Mouse (Mus musculus): Measurements from ENCODE around the gene Adam11. TPM values are rescaled to one million over a fixed set of nuclear protein-coding genes. Genes with fewer than 3 reads are reported as not detected.
A peak's percentile ranks its signal among the peaks of the same experiment; 100 is the strongest.

Adam11 gene
- total RNA-seq, 2 experiments from 2014 or later: 109 to 114 TPM

DNA sequence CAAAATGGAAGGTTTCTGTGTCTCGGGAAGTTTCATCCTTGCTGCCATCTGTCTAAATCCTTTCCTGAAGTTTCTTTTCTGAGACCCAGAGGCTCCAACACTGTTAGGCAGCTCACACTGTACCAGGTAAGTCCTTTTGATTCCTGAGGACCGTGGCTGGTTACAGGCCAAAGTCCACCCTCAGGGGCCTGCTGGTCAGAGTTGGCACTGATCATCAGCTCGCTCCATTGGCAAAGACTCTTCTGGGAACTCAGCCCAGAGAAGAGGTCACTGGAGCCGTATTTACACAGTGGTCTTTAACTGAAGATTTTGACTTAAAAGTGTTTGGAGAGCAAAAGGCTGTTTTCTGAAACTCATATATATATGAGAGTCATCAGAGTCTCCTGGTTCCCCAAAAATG is 12.9 kb upstream of the Adam11 start:
- no peak for DNase-seq (ENCODE audit: extremely low spot score in 1 of 2, low spot score in 2 of 2)
- intact Hi-C loops (cut with DNase I): no loop called here

DNA sequence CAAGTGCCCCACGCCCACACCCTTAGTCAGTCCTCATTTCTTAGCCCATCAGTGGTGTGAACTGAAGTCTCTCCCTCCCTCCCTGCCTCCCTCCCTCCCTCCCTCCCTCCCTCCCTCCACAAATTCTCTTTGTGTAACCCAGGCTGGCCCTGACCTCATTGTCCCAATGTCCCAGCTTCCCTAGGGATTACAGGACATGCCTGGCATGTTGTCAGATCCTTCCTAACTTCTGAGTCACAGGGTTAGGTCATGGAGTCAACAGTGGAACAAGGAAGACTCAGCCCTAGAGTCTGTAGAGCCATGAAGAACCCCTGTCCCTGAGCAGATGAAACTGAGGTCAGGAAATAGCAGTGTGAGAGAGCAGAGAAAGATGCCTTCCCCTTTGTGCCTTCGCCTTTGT is 11.5 kb upstream of the Adam11 start:
- intact Hi-C loops (cut with DNase I): no loop called here
- no peak for DNase-seq (ENCODE audit: extremely low spot score in 1 of 2, low spot score in 2 of 2)

DNA sequence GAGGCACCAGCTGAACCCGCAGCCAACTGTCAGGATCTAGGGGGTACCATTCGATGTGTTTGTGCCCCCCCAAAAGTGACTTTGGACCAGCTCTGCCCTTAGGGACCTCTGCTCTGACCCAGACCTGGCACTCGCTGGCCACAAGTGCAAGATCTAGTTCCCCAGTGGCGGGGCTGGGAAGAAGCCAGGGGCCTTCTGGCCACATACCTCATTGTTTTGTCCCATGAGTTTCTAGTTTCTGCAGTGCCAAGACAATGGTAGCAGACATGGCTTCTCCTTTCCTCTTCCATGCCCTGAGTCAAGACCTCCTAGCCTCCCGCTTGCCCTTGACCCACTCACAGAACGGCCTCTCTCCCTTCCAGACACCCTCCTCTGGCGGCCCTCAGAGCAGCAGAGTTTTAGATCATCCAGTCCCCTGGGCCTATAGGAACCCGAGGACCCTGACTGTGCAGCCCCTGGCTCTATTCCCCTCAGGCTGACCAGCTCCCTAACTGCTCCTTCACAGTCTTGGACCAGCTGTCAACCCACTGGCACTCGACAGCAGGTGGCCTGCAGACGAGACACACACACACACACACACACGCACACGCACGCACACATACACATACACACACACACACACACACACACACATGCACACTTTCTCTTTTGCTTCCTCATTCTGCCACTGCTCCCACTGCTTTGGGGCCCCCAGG is 8.2 kb upstream of the Adam11 start:
- intact Hi-C loops (cut with DNase I): no loop called here

DNA sequence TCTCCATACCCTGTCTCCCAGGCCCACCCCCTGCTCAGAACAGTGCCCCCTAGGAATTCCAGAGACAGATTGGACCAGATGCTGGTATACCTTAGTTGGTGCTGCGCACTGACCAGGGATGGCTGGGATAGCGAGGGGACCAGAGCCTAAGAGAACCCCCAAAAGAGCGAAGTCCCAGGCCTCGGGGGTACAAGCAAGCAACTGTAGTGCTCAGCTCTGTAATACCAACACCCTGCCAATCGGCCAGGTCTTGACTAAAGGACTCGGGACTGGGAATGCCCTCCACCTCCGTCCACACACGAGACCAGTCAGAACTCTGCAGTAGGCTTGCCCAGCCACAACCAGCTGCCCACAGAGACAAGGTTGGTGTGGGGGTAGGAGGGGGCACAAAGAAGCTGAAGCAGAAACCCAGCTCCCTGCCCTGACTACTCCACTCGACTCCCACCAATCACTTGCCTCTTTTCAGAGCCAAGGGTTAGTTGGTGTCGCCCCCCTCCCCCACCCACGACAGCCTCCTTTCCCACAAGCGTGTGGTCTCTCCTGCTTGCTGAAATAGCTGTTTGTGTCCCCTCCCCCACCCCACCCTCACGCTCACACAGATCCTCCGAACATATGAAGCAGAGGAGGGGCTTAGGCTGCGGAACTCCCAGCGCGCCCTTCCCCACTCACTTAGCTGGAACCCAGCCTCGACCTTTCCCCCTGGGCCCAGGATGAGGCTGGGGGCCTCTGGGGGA is 7.5 kb upstream of the Adam11 start:
- DNase-seq (ENCODE audit: extremely low spot score in 1 of 2, low spot score in 2 of 2): peak in 1 of 2 experiments; percentile 60
- intact Hi-C loops (cut with DNase I): no loop called here

More for the DNA sequence above, 8.2 kb upstream of the Adam11 start:
- DNase-seq (ENCODE audit: extremely low spot score in 1 of 2, low spot score in 2 of 2): no peak

DNA sequence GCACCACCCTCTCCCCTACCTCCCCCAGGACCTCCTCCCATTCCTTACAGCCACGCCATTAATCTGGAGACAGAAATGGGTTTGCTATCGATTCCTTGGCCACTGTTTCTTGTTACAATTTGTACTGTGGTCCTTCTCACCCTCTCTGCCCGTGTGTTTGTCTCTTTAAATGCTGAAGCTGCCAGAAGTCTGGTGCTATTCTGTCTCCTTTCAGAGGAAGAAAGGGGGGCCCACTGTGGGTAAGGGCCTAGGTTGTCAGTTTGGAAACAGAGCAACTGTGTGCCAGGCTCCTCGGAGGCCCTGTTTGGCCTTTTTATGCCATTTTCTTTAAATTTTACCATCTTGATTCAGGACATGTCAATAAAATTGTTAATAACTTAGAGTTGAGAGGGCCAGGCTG is 6.8 kb upstream of the Adam11 start:
- intact Hi-C loops (cut with DNase I): no loop called here
- DNase-seq (ENCODE audit: extremely low spot score in 1 of 2, low spot score in 2 of 2): no peak

DNA sequence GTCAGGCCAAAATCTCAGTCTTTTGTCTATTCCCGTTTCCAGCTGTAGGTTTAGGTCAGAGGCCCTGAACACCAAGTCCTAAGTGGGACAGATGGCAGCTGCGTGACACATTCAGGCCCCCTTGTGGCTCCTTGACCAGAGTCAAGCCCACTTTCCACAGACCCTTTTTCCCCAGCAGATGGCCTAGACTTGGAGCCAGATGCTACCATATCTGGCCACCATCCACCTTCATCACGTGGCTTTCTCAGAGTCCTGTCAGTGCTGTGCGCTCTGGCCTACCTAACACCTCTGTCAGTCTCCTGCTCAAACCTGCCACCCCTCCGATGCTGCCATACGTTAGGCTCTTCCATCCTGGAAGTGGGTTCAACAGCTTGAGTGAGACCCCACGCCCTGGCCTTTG is 5.8 kb upstream of the Adam11 start:
- DNase-seq (ENCODE audit: extremely low spot score in 1 of 2, low spot score in 2 of 2): no peak
- intact Hi-C loops (cut with DNase I): no loop called here

DNA sequence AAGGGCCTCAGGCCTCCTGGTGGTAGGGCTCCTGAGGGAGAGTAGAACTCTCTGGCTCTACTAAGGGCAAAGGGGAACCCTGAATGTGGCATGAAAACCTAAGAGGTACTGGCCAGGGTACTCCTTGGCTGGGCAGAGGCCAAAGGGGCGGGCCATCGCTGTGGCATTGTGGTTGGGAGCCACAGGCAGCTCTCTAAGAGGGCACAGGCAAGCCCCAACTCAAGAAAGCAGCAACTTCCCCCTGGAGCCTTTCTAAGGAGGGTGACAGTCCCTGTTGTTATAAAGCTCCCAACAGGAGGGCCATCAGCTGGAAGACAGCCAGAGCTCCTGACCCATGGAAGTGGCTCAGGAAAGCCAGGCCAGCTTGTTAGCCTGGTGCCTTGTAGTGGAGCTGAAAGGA is 2.3 kb upstream of the Adam11 start:
- intact Hi-C loops (cut with DNase I): no loop called here
- DNase-seq (ENCODE audit: extremely low spot score in 1 of 2, low spot score in 2 of 2): no peak

DNA sequence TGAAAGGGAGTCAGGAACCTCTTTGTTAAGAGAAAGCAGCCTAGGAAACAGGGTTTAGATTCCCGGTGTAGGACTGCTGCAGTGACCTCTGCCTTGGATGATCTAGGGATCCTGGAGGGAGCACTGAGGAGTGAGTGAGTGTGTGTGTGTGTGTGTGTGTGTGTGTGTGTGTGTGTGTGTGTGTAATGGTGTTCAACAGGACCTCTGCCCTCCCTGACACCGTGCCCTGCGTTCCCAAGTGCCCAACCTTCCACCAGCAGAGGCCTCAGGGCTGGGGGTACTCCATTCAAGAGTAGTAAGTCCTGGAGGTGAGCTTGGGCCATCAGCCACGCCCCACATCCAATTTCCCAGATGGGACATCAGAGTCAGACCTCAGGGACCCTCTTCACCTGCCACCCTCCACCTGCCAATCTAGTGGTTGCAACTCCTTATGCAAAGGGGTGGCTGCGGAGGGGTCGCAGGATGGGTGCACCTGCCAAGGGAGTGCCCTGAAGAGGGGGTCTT is 382 bp upstream of the Adam11 start:
- no peak for DNase-seq (ENCODE audit: extremely low spot score in 1 of 2, low spot score in 2 of 2)
- intact Hi-C loops (cut with DNase I): no loop called here

DNA sequence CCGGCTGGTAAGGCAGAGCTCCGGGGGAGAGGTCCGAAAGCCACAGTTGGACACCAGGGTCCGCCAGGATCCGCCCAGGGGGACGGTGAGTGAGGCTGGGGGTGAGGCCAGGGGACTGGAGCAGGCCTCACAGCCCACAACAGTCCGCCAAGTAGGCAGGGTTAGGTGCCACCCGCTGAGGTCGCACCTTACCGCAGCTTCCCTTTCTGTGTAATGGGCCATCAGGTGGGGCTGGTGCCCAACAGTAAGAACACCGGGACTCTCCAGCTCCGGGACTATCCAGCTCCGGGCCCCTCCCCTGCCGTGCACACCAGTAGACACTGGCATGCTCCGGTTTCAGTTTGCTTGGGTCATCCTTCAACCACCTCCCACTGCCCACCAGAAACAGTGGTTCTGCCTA is 1.0 kb downstream of the Adam11 start:
- DNase-seq (ENCODE audit: extremely low spot score in 1 of 2, low spot score in 2 of 2): peak in 1 of 2 experiments; percentile 45
- intact Hi-C loops (cut with DNase I): no loop called here

DNA sequence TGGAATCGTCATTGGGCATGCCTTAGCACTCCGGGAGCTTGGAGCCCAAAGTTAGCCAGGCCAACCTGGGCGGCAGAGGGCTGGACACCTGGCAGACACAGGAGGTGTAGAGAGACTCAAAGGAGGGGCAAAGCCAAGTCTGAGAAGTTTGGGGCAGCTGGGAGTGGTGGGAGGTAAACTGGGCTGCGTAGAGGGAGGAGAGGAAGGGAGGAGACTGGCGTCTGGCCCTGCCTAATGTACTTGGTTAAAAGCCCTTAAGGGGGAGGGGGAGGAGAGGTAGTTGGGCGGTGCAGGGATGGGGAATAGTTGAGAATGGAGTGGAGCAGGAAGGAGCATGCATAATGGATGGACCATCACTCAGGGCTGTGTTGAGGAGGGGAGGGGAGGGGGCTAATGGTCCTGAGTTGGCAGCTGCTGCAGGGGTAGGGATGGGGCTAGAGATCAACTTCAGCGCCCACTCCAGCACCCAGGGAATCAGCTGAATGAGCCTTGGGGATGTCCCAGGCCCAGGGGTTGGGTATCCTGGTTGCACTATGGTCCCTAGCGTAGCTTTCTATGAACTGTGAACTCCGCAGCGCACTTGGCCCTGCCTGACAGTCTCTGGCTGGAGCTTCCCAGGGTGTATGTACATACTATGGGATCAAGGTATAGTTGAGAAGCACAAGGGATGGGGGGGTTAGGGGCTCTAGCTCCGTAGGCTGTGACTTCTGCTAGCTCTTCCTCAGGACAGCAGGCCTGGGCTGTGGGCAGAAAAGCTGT is 1.9 kb downstream of the Adam11 start:
- DNase-seq (ENCODE audit: extremely low spot score in 1 of 2, low spot score in 2 of 2): peak in 1 of 2 experiments; percentile 36
- intact Hi-C loops (cut with DNase I): no loop called here

DNA sequence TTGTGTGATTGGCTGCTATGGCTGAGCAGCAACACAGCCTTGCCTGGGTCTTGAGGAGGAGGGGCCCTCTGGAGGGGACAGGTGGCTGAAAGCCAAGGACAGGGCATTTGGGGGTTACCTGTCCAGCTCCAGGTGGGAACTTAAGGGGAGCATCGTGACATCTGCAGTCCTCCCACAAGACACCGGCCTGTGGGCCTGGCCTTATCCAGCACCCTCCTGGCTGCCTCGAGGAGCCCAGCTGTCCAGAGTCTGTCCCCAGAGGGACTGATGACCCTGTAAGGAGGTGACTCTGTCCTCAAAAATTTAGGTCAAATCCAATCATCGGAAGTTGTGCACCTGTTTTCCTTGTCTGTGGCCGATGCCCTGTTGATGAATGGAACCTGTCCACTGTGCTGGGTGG is 4.2 kb downstream of the Adam11 start:
- peak in 1 of 2 experiments; percentile 30 for DNase-seq (ENCODE audit: extremely low spot score in 1 of 2, low spot score in 2 of 2)
- intact Hi-C loops (cut with DNase I): no loop called here

DNA sequence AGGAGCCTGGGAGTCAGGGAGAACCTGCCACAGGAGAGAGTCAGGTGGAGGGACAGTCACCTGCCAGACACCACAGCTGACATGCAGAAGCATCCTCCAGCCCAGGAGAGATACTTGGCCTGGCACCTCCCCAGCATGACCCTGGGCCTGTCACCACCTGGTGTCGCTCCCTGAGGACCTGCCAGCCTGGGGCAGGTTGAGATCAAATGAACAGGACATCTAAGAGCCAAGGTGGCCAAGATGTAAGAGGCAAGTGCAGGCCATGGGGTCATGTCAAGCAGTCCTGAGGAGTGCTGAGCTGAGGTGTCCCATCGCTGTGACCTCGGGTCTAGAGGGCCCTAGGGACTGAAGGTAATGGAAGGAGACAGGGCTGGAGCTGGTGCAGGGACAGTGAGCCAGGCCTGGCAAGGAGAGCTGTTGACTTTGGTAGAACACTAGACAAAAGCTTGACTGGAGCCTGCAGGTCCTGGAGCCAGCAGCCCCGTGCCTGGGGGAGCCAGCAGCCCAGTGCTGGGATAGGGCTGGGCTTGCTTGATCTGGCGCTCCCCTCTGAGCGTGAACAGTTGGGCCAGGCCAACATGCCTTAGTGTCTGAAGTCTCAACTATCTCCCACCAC is 5.9 kb downstream of the Adam11 start:
- DNase-seq (ENCODE audit: extremely low spot score in 1 of 2, low spot score in 2 of 2): no peak
- intact Hi-C loops (cut with DNase I): no loop called here

DNA sequence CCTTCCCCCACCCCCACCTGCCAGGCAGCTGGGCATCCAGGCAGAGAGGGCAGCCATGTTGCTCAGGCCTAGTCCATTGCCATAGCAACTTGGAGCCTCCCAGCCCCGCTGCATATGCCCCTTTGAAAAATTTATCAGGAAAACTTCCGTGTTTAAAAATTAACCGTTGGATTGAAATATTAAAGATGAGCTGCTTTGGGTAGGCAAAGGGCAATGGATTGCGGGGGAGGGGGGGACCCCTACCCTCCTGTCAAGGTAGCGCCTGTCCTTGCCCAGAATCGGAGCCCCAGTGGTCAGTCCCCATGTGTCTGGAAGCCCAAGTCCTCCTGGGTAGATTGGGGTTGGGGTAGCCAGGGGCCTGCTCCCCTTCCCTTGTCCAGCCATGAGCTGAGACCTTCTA is 7.9 kb downstream of the Adam11 start:
- intact Hi-C loops (cut with DNase I): no loop called here
- DNase-seq (ENCODE audit: extremely low spot score in 1 of 2, low spot score in 2 of 2): peak in 1 of 2 experiments; percentile 27

DNA sequence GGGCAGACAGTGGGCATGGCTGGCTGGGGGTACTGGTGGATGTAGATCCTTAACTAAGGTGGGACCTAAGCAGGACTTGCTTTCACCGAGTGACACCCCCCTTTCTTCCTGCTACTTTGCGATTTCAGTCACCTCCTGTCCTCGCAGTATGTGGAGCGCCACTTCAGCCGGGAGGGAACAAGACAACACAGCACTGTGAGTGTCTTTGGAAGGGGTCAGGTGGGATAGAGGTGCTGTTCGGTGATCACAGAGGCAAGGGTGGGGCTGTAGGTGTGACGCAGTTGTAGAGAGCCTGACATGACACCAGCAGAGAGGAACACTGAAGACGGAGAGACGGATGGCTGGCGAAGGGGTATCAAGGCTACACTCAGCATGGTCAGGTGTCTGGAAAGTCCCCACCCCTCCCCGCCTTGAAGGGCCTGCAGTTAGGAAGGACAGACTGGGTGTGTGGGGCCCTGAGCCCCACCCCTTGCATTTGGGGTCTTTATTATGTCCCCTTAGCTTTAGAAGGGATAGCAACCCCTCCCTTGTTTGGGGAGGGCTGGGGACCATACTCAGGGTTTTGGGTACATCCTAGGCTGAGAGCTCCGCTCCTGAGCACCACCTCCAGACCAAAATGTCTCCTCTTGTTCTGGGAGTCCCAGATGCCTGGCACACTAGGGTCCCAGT is 8.9 kb downstream of the Adam11 start:
- DNase-seq (ENCODE audit: extremely low spot score in 1 of 2, low spot score in 2 of 2): peak in 1 of 2 experiments; percentile 20
- intact Hi-C loops (cut with DNase I): loop anchor here (5.0 to 10.0 kb wide), 2 partner anchors 33 to 285 kb away; no protein-coding TSS in a partner anchor

DNA sequence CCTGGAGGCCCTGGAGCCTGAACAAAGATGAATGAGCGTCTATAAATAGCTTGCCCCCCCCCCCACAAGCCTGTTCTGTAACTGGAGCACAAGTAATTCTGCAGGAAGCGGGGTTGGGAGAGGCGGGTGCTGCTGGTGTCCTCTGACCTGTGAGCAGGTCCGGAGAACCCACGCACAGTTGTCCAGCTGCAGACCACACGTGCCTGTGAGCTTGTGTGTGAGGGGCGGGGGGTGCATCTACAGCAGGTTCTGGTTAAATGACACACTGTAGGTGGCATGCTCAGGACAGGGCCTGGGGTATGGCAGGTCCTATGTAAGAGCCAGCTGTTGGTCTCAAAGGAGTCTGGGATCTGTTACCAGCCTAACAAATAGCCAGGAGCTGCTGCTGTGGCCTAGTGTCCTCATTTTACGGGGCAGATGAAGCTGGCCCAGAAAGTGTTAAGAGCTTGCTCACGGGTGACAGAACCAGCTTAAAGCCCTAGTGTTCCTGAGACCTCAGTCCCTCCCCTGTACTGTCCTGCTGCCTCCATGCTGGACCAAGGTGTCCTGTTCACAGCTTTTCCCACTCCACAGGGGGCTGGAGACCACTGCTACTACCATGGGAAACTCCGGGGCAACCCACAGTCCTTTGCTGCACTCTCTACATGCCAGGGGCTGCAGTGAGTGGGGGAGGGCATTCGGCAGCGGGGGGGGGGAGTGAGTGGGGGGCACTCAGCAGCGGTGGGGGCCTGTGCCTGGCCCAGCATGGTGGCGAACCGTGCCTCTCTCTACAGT is 9.6 kb downstream of the Adam11 start:
- intact Hi-C loops (cut with DNase I): loop anchor here (5.0 to 10.0 kb wide), 2 partner anchors 34 to 284 kb away; no protein-coding TSS in a partner anchor
- peak in 1 of 2 experiments; percentile 43 for DNase-seq (ENCODE audit: extremely low spot score in 1 of 2, low spot score in 2 of 2)

DNA sequence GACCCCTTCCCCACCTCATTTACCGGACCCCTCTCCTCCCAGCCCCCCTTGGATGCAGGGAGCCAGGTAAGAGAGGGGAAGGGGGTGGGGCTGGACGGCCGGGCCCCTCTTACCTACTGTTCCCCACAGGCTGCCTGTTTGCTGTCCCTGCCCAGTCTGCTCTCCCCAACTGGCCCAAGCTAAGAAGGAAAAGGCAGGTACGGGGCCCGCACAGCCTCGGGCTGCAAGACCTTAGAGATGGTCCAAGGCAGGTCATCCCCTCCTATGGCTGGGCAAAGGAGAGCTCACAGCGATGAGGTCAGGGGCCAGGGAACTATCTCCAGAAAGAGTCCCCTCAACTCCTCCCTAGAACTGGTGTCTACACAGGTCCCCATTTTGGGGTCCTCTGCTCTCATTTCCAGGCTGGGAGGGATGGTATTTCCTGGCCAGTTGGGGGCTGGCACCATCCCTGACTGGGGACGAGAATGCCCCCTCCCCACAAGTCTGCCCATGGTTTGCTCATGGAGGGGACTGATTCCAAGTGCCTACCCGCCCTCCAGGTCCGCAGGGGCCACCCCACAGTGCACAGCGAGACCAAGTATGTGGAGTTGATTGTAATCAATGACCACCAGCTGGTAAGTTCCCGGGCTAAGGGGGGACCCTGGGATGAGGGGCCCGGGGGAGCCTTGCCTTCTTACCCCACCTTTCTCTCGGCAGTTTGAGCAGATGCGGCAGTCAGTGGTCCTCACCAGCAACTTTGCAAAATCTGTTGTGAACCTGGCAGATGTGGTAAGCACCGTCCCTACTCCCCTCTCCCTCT is 10.9 kb downstream of the Adam11 start:
- intact Hi-C loops (cut with DNase I): loop anchor here (5.0 to 10.0 kb wide), 2 partner anchors 35 to 283 kb away; no protein-coding TSS in a partner anchor
- DNase-seq (ENCODE audit: extremely low spot score in 1 of 2, low spot score in 2 of 2): peak in 1 of 2 experiments; percentile 34
